Mouse (Mus musculus): ENCODE data around the gene Gbx2. TPM values are rescaled to one million over a fixed set of nuclear protein-coding genes. Genes with fewer than 3 reads are reported as not detected.
A peak's percentile ranks its signal among the peaks of the same experiment; 100 is the strongest.

Gene Gbx2
- polyA plus RNA-seq, 1 experiment from 2014 or later: 29.7 TPM

DNA sequence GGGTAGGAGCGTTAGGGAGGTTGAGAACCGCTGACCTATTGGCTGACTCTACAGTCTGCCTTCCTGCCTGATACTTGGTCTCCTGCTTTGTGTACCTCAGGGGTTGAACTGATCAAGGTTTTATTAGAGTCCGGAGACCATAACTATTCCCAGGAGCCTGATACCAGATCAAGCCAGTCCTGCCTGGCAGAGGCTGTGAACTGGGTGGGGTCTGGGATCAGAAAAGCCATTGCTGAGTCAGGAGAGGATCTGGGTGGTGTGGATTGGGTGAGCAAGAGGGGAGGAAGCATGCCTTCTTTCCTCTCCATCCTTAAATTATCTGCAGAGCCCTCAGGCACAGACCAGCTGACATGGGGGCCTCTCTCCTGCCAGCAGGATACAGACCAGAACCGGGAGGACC lies 28.4 kb upstream of the Gbx2 start:
- Histone ChIP-seq H3K27ac (replicated peaks) (no peak overlapping the region), H3K27me3 (peaks cover 66% of the 10 kb centered on the region), H3K9me3 (no peaks in the 10 kb centered on the region), H3K4me1 (peaks cover 17% of the 10 kb centered on the region), H3K36me3 (no peaks in the 10 kb centered on the region), H3K9ac (replicated peaks) (no peak overlapping the region), H3K4me3 (no peak overlapping the region), H3K4me2 (replicated peaks) (no peak overlapping the region)
- ATAC-seq (ENCODE audit: low FRiP score, low read depth): no peak
- 88% methylated on average over 4 of the region's 4 CpGs for WGBS

DNA sequence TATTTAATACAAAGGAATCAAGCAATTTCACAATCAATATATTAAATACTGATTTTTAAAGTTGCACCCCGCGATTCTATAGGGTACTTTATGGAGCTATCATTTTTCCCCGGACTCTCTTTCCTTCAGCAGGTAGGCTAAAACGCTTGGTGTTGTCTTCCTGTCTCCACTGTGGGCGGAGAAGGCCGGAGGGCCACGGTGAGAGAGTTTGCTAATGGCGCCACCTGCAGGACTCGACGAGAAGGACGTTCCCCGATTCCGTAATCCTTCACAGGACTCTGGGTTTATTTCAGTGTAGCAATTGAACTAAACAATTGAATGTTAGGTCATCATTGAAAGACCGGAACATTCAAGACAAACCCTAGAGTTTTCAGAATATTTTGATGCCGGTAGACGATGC lies 12.2 kb upstream of the Gbx2 start:
- ATAC-seq (ENCODE audit: low FRiP score, low read depth): 0 out of 2 replicates have a peak, but pooled peaks have one; percentile 28
- H3K4me1 ChIP-seq: peaks cover 17% of the 10 kb centered on the region
- no peak overlapping the region for H3K9ac ChIP-seq (replicated peaks)
- H3K4me2 ChIP-seq (replicated peaks): peak overlapping the region; percentile 66; the same call in 1 of the 2 replicates
- no peaks in the 10 kb centered on the region for H3K9me3 ChIP-seq
- H3K4me3 ChIP-seq: no peak overlapping the region
- 2% methylated on average over 16 of the region's 16 CpGs for WGBS
- H3K27ac ChIP-seq (replicated peaks): no peak overlapping the region
- H3K36me3 ChIP-seq: no peaks in the 10 kb centered on the region
- peaks cover 83% of the 10 kb centered on the region for H3K27me3 ChIP-seq

DNA sequence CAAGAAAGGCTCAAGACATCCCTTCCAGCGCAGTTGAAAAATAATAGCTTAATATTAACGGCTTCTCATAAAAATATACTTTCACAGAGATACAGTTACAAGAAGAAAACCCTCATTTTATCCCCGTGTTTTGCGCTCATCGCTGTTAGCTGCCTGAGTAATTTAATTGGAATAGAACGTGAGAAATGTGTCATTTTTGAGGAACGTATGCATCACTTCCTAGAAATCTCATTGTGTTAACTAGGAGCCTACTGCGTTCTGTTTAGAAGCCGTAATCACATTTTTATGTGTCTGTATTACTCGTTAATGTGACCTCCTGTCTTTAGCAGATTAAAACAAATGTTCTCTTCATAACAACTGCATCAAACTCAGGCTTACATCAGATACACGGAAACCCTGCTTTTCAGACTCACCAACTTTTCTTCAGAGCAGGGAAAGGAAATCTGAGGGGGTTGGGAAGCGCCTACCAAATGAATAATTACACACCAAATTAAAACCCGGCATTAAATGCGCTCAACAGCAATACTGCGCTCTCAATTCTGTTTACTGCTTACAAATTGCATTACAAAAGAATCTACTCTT lies 11.5 kb upstream of the Gbx2 start:
- H3K4me1 ChIP-seq: peaks cover 17% of the 10 kb centered on the region
- 1% methylated on average over 15 of the region's 15 CpGs for WGBS
- H3K4me3 ChIP-seq: peak overlapping the region; percentile 36
- H3K9me3 ChIP-seq: no peaks in the 10 kb centered on the region
- no peak overlapping the region; the same call in 1 of the 2 replicates for H3K9ac ChIP-seq (replicated peaks)
- H3K27ac ChIP-seq (replicated peaks): no peak overlapping the region
- H3K36me3 ChIP-seq: no peaks in the 10 kb centered on the region
- peaks cover 83% of the 10 kb centered on the region for H3K27me3 ChIP-seq
- ATAC-seq (ENCODE audit: low FRiP score, low read depth): no peak
- peak overlapping the region; percentile 66 for H3K4me2 ChIP-seq (replicated peaks)

- Histone ChIP-seq H3K4me3 (peak overlapping the region; percentile 36), H3K36me3 (no peaks in the 10 kb centered on the region), H3K9ac (replicated peaks) (peak overlapping the region; percentile 43), H3K27me3 (peaks cover 83% of the 10 kb centered on the region), H3K9me3 (no peaks in the 10 kb centered on the region), H3K4me1 (peaks cover 17% of the 10 kb centered on the region), H3K4me2 (replicated peaks) (peak overlapping the region; percentile 66), H3K27ac (replicated peaks) (no peak overlapping the region; the same call in 1 of the 2 replicates)
- under 1% methylated on average over 40 of the region's 40 CpGs for WGBS
- peak; percentile 67 for ATAC-seq (ENCODE audit: low FRiP score, low read depth)
Observed at GRCm38 (mm10) chr1:89941701-89942381, 10.9 kb upstream of the Gbx2 start.

- Histone ChIP-seq H3K9me3 (no peaks in the 10 kb centered on the region), H3K9ac (replicated peaks) (no peak overlapping the region), H3K27ac (replicated peaks) (no peak overlapping the region), H3K36me3 (no peaks in the 10 kb centered on the region), H3K27me3 (peaks cover 85% of the 10 kb centered on the region), H3K4me2 (replicated peaks) (peak overlapping the region; percentile 66), H3K4me1 (peaks cover 19% of the 10 kb centered on the region), H3K4me3 (peak overlapping the region; percentile 36; the same call in 1 of the 2 replicates)
- ATAC-seq (ENCODE audit: low FRiP score, low read depth): no peak
- WGBS: 7% methylated on average over 15 of the region's 15 CpGs
Observed at GRCm38 (mm10) chr1:89940961-89941524, 10.1 kb upstream of the Gbx2 start.

DNA sequence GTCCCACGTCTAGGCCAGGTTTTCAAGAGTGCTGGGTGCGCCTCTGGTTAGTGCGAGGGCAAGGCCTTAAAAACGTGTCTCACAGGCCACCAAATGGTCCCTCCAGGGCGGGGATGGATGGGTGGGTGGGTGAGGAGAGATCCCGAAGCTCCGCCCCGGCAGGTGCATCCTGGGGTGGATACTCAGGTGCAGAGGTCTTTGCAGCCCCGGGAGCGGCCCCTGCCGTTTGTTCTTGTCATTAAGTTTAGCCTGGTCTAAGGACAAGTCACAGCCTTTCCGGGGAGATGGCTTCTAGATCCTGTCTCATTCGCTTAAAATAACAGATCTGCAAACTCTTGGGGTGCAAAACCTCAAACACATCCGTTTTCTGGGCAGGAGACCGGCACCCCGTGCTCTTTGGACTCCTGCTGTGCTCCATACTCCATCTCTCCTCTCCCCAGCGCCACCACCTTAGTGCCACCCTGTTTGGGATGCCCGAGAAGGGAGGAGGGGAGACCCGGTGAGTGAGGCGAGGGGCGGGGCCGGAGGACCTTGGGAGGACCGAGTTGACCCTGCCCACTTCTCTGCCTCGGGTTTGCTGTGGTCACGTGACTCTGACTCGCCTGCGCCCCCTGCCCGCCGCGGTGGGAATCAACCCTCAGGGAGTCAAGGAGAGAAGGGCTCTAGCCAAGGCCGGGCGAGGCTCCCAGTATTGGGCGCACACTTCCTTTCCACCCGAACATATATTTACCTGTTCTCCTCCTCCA lies 9.2 kb upstream of the Gbx2 start:
- H3K27me3 ChIP-seq: peaks cover 85% of the 10 kb centered on the region
- H3K9ac ChIP-seq (replicated peaks): no peak overlapping the region
- 0 out of 2 replicates have a peak, but pooled peaks have one; percentile 19 for ATAC-seq (ENCODE audit: low FRiP score, low read depth)
- H3K4me2 ChIP-seq (replicated peaks): 0 out of 2 replicates have a peak overlapping the region, but pooled peaks have one; percentile 4
- H3K27ac ChIP-seq (replicated peaks): no peak overlapping the region
- peaks cover 28% of the 10 kb centered on the region for H3K4me1 ChIP-seq
- WGBS: 5% methylated on average over 34 of the region's 34 CpGs
- no peaks in the 10 kb centered on the region for H3K9me3 ChIP-seq
- no peak overlapping the region for H3K4me3 ChIP-seq
- no peaks in the 10 kb centered on the region for H3K36me3 ChIP-seq

DNA sequence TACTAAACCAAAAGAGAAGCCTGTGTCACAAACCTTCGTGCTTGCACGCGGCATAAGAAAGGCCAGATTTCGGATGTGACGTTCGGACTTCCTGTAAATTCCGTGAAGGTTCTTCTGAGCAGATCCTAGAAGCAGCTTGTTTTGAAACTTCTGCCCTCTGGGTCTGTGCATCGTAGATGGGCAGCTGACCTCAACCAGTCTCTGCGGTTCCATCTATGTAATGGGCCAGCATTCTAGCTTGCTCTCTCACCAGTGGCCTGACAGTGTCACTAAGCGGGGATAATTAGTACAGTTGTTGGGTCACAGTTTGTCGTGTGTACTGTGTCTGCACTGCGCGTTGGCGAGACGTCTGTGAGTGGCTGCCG lies 8.6 kb upstream of the Gbx2 start:
- WGBS: 23% methylated on average over 16 of the region's 16 CpGs
- Histone ChIP-seq H3K36me3 (no peaks in the 10 kb centered on the region), H3K9ac (replicated peaks) (no peak overlapping the region), H3K27ac (replicated peaks) (no peak overlapping the region), H3K9me3 (no peaks in the 10 kb centered on the region), H3K4me1 (peaks cover 29% of the 10 kb centered on the region), H3K4me2 (replicated peaks) (no peak overlapping the region), H3K4me3 (no peak overlapping the region), H3K27me3 (peaks cover 85% of the 10 kb centered on the region)
- ATAC-seq (ENCODE audit: low FRiP score, low read depth): no peak

DNA sequence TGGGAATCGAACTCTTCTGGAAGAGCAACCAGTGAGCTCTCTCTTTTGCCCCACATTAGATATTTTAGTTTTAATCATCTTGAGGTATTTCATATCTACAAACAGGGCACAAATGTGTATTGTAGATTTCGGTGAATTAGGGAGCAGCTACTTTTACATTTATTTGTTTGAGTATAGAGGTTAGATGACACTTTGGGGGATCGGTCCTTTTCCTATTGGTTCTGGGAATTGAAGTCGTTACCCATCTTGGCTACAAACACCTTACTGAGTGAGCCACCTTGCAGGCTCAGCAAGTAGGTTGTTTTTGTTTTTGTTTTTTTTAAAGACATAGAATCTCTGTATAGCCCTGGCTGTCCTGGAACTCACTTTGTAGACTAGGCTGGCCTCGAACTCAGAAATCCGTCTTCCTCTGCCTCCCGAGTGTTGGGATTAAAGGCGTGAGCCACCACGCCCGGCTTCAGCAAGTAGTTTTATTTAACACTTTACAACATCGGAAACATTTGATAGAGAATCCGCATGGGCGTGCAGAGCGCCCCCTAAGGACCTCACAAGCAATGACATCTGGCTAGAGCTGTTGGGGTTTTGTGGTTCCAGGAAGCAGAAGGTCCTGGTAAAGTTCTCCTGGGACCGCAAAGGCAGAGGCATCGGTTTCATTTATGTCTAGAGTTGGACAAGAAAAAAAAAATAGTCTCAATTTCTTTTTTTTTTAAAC lies 8.1 kb upstream of the Gbx2 start:
- WGBS: 21% methylated on average over 16 of the region's 16 CpGs
- ATAC-seq (ENCODE audit: low FRiP score, low read depth): no peak
- Histone ChIP-seq H3K27ac (replicated peaks) (no peak overlapping the region), H3K4me2 (replicated peaks) (no peak overlapping the region), H3K4me3 (no peak overlapping the region), H3K27me3 (peaks cover 85% of the 10 kb centered on the region), H3K9ac (replicated peaks) (no peak overlapping the region), H3K9me3 (no peaks in the 10 kb centered on the region), H3K36me3 (no peaks in the 10 kb centered on the region), H3K4me1 (peaks cover 32% of the 10 kb centered on the region)

- 1% methylated on average over 28 of the region's 29 CpGs for WGBS
- Histone ChIP-seq H3K9ac (replicated peaks) (no peak overlapping the region), H3K4me1 (peaks cover 45% of the 10 kb centered on the region), H3K9me3 (no peaks in the 10 kb centered on the region), H3K27me3 (peaks cover 93% of the 10 kb centered on the region), H3K36me3 (no peaks in the 10 kb centered on the region), H3K4me3 (no peak overlapping the region), H3K27ac (replicated peaks) (no peak overlapping the region), H3K4me2 (replicated peaks) (peak overlapping the region; percentile 19)
- no peak for ATAC-seq (ENCODE audit: low FRiP score, low read depth)
Observed at GRCm38 (mm10) chr1:89935493-89936348, 4.7 kb upstream of the Gbx2 start.

GRCm38 (mm10) chr1:89934316-89935260 lies 3.6 kb upstream of the Gbx2 start:
- 2% methylated on average over 19 of the region's 19 CpGs for WGBS
- H3K27me3 ChIP-seq: peaks cover 95% of the 10 kb centered on the region
- peak overlapping the region; percentile 7; the same call in 1 of the 2 replicates for H3K4me3 ChIP-seq
- peak overlapping the region; percentile 19; the same call in 1 of the 2 replicates for H3K4me2 ChIP-seq (replicated peaks)
- no peak overlapping the region for H3K27ac ChIP-seq (replicated peaks)
- H3K9ac ChIP-seq (replicated peaks): no peak overlapping the region
- H3K4me1 ChIP-seq: peaks cover 56% of the 10 kb centered on the region
- H3K36me3 ChIP-seq: no peaks in the 10 kb centered on the region
- ATAC-seq (ENCODE audit: low FRiP score, low read depth): no peak
- H3K9me3 ChIP-seq: no peaks in the 10 kb centered on the region
